Mouse (Mus musculus): ENCODE measurements around the gene Lck. TPM values are rescaled to one million over a fixed set of nuclear protein-coding genes. Genes with fewer than 3 reads are reported as not detected.

Gene Lck
- polyA plus RNA-seq, 1 experiment, result 17.8 TPM

- whole genome bisulfite sequencing, result 90% methylated on average over 1 of the region's 1 CpGs
- H3K4me1 ChIP-seq (ENCODE audit: control insufficient read depth, insufficient read depth, low read length), result peaks cover 2% of the 10 kb centered on the region; the same call in 1 of the 2 replicates
- no peak overlapping the region for H3K4me3 ChIP-seq (replicated peaks; ENCODE audit: control insufficient read depth, low read depth, low read length)
- TF ChIP-seq POLR2A (IDR thresholded peaks at IDR 0.05; ENCODE audit: borderline replicate concordance, control insufficient read depth, low read depth, low read length) (no peak), CTCF (IDR thresholded peaks at IDR 0.05; ENCODE audit: control insufficient read depth, insufficient read depth, low read length) (no peak)
- H3K27ac ChIP-seq (ENCODE audit: control insufficient read depth, insufficient read depth, low read depth, low read length, poor library complexity), result no peak overlapping the region
Observed at GRCm38 (mm10) chr4:129582251-129582650, 8.8 kb upstream of the Lck start.

- Histone ChIP-seq H3K4me3 (replicated peaks; ENCODE audit: control insufficient read depth, low read depth, low read length) (no peak overlapping the region), H3K4me1 (ENCODE audit: control insufficient read depth, insufficient read depth, low read length) (peaks cover 2% of the 10 kb centered on the region; the same call in 1 of the 2 replicates), H3K27ac (ENCODE audit: control insufficient read depth, insufficient read depth, low read depth, low read length, poor library complexity) (no peak overlapping the region)
- no peak for TF ChIP-seq CTCF (IDR thresholded peaks at IDR 0.05; ENCODE audit: control insufficient read depth, insufficient read depth, low read length)
- no peak for TF ChIP-seq POLR2A (IDR thresholded peaks at IDR 0.05; ENCODE audit: borderline replicate concordance, control insufficient read depth, low read depth, low read length)
- 46% methylated on average over 7 of the region's 7 CpGs for WGBS
Observed at GRCm38 (mm10) chr4:129580347-129580746, 6.9 kb upstream of the Lck start.

- 0 out of 2 replicates have a peak within 1 kb of the TSS, but pooled peaks have one; percentile 4 for H3K27ac ChIP-seq (ENCODE audit: control insufficient read depth, insufficient read depth, low read depth, low read length, poor library complexity)
- H3K4me3 ChIP-seq (replicated peaks; ENCODE audit: control insufficient read depth, low read depth, low read length), result no peak within 1 kb of the TSS
- WGBS, result 57% methylated on average over 5 of the region's 5 CpGs
- TF ChIP-seq POLR2A (IDR thresholded peaks at IDR 0.05; ENCODE audit: borderline replicate concordance, control insufficient read depth, low read depth, low read length), result no peak
- TF ChIP-seq CTCF (IDR thresholded peaks at IDR 0.05; ENCODE audit: control insufficient read depth, insufficient read depth, low read length), result no peak
- peaks cover 4% of the 10 kb centered on the region; the same call in 1 of the 2 replicates for H3K4me1 ChIP-seq (ENCODE audit: control insufficient read depth, insufficient read depth, low read length)
Observed at GRCm38 (mm10) chr4:129578466-129578865, 5.0 kb upstream of the Lck start, which contains the start of gene Fam167b. TSS of gene Fam167b (minus strand) at chr4:129578549.

DNA sequence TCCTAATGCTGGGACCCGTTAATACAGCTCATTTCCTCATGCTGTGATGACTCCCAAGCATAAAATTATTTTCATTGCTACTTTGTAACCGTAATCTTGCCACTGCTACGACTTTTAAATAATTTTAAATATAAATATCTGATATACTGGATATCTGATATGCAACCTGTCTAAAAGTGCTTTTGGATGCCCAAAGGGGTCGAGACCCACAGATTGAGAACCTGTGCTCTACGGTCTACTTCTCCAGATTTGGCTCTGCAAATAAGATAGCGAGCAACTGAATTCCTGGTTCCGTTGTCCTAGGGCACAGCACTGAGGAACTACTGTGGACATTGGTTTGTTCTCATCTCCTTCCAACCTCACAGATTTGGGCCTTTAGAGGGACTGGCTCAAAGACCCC, 4.2 kb upstream of the Lck start:
- peaks cover 4% of the 10 kb centered on the region; the same call in 1 of the 2 replicates for H3K4me1 ChIP-seq (ENCODE audit: control insufficient read depth, insufficient read depth, low read length)
- H3K27ac ChIP-seq (ENCODE audit: control insufficient read depth, insufficient read depth, low read depth, low read length, poor library complexity), result 0 out of 2 replicates have a peak overlapping the region, but pooled peaks have one; percentile 4
- no peak overlapping the region for H3K4me3 ChIP-seq (replicated peaks; ENCODE audit: control insufficient read depth, low read depth, low read length)

DNA sequence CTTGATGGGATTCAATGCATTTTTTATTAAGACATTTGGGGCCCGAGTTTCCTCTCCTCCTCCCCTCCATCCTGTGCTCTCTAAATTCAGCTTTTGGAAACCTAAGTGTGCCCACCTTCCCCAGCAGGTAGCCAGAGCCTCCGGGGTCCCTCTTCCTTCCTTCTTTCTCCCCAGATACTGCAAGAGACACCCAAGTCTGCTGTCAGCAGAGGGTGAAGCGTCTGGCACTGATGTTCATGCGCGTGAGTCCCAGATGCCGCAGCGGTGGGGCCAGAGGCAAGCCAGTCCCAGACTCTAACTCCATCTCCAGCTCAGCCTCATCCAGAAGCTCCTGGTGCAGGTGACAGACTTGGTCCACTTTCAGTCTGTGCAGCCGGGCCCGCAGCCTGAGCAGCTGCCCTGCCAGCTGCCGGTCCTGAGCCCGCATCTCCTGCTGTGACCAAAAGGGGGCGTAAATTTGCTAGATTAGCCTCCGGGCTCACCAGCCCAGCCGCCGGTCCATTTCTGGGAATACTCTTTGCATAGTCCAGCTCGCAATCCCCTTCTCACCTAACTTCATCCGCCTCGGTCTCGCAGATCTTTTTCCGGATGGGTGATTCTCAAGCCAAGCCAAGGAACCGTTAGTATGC, 3.5 kb upstream of the Lck start:
- Histone ChIP-seq H3K4me1 (ENCODE audit: control insufficient read depth, insufficient read depth, low read length) (peaks cover 4% of the 10 kb centered on the region; the same call in 1 of the 2 replicates), H3K4me3 (replicated peaks; ENCODE audit: control insufficient read depth, low read depth, low read length) (peak overlapping the region; percentile 43), H3K27ac (ENCODE audit: control insufficient read depth, insufficient read depth, low read depth, low read length, poor library complexity) (peak overlapping the region; percentile 26; the same call in 1 of the 2 replicates)
- TF ChIP-seq POLR2A (IDR thresholded peaks at IDR 0.05; ENCODE audit: borderline replicate concordance, control insufficient read depth, low read depth, low read length) (no peak), CTCF (IDR thresholded peaks at IDR 0.05; ENCODE audit: control insufficient read depth, insufficient read depth, low read length) (peak; percentile 63)
- WGBS, result 31% methylated on average over 21 of the region's 21 CpGs

More for the DNA sequence above, 4.2 kb upstream of the Lck start:
- TF ChIP-seq CTCF (IDR thresholded peaks at IDR 0.05; ENCODE audit: control insufficient read depth, insufficient read depth, low read length) (no peak), POLR2A (IDR thresholded peaks at IDR 0.05; ENCODE audit: borderline replicate concordance, control insufficient read depth, low read depth, low read length) (no peak)
- 77% methylated on average over 7 of the region's 7 CpGs for WGBS

- peaks cover 4% of the 10 kb centered on the region; the same call in 1 of the 2 replicates for H3K4me1 ChIP-seq (ENCODE audit: control insufficient read depth, insufficient read depth, low read length)
- H3K4me3 ChIP-seq (replicated peaks; ENCODE audit: control insufficient read depth, low read depth, low read length), result no peak overlapping the region
- 6% methylated on average over 8 of the region's 8 CpGs for WGBS
- TF ChIP-seq CTCF (IDR thresholded peaks at IDR 0.05; ENCODE audit: control insufficient read depth, insufficient read depth, low read length) (no peak), POLR2A (IDR thresholded peaks at IDR 0.05; ENCODE audit: borderline replicate concordance, control insufficient read depth, low read depth, low read length) (no peak)
- peak overlapping the region; percentile 59 for H3K27ac ChIP-seq (ENCODE audit: control insufficient read depth, insufficient read depth, low read depth, low read length, poor library complexity)
Observed at GRCm38 (mm10) chr4:129575171-129575844, 1.9 kb upstream of the Lck start.

- H3K27ac ChIP-seq (ENCODE audit: control insufficient read depth, insufficient read depth, low read depth, low read length, poor library complexity), result peak overlapping the region; percentile 44; the same call in 1 of the 2 replicates
- no peak for TF ChIP-seq POLR2A (IDR thresholded peaks at IDR 0.05; ENCODE audit: borderline replicate concordance, control insufficient read depth, low read depth, low read length)
- TF ChIP-seq CTCF (IDR thresholded peaks at IDR 0.05; ENCODE audit: control insufficient read depth, insufficient read depth, low read length), result no peak
- H3K4me1 ChIP-seq (ENCODE audit: control insufficient read depth, insufficient read depth, low read length), result peaks cover 4% of the 10 kb centered on the region; the same call in 1 of the 2 replicates
- peak overlapping the region; percentile 10 for H3K4me3 ChIP-seq (replicated peaks; ENCODE audit: control insufficient read depth, low read depth, low read length)
- 93% methylated on average over 4 of the region's 4 CpGs for WGBS
Observed at GRCm38 (mm10) chr4:129573093-129573370, 409 bp downstream of the Lck start.
